Mouse (Mus musculus) limb, embryonic 11.5 days (tissue): ENCODE measurements around the gene Syce2. TPM values are rescaled to one million over a fixed set of nuclear protein-coding genes. Genes with fewer than 3 reads are reported as not detected.
"Not testable (repeated sequence)": the region's sequence is repeated elsewhere in the genome, so short reads cannot be mapped to it uniquely, and the experiment has no call there.

Experiments used
- ATAC-seq: fragments of 200-750 bp; cut with Nextera tagmentation; 2 replicates; pipeline ENCODE4 v1.8.0; 2017; ENCODE audit warnings: low read depth; ENCODE audit not compliant: insufficient number of reproducible peaks, low FRiP score, low TSS enrichment
- DNase-seq: peaks from one replicate; pipeline ENCODE4 v3.0.0-alpha.2; 2015; ENCODE audit warnings: low spot score
- H3K27ac ChIP-seq: fragments of 300-500 bp; sonication (generic); replicated peaks from 2 replicates; pipeline ENCODE4 v1.5.1; 2014; ENCODE audit warnings: low read depth, mild to moderate bottlenecking, low read length
- H3K27me3 ChIP-seq: fragments of 300-500 bp; sonication (generic); 2 replicates; pipeline ENCODE4 v1.6.1; 2014; ENCODE audit warnings: mild to moderate bottlenecking, low read length, mixed read lengths; ENCODE audit not compliant: control insufficient read depth, insufficient read depth
- H3K36me3 ChIP-seq: fragments of 300-500 bp; sonication (generic); 2 replicates; pipeline ENCODE4 v1.6.1; 2014; ENCODE audit warnings: mild to moderate bottlenecking, low read length, moderate library complexity, mixed read lengths; ENCODE audit not compliant: control insufficient read depth, insufficient read depth
- H3K4me1 ChIP-seq: fragments of 300-500 bp; sonication (generic); 2 replicates; pipeline ENCODE4 v1.6.1; 2014; ENCODE audit warnings: low read length, mixed read lengths; ENCODE audit not compliant: control insufficient read depth, insufficient read depth
- H3K4me2 ChIP-seq: fragments of 300-500 bp; sonication (generic); 2 replicates; pipeline ENCODE4 v1.6.1; 2014; ENCODE audit warnings: low read depth, mild to moderate bottlenecking, moderate library complexity; ENCODE audit not compliant: severe bottlenecking
- H3K4me3 ChIP-seq: fragments of 300-500 bp; sonication (generic); 2 replicates; pipeline ENCODE4 v1.5.1; 2014; ENCODE audit warnings: low read depth, low read length
- H3K9ac ChIP-seq: fragments of 300-500 bp; sonication (generic); 2 replicates; pipeline ENCODE4 v1.6.1; 2014; ENCODE audit warnings: mild to moderate bottlenecking, low read length
- H3K9me3 ChIP-seq: fragments of 300-500 bp; sonication (generic); 2 replicates; pipeline ENCODE4 v1.6.1; 2016; ENCODE audit warnings: low read length; ENCODE audit not compliant: control insufficient read depth
- WGBS: fragments of 180-500 bp; shearing (Covaris S2); extraction: QIAGEN DNeasy Blood & Tissue Kit; methylation state at CpG from one replicate; pipeline ENCODE4 v1.1.7; 2014; 5-methylcytosine and 5-hydroxymethylcytosine counted together
- polyA plus RNA-seq: library from polyadenylated mRNA; unstranded; fragments of >200 nt; fragmentation: Nextera tagmentation; extraction: Ambion mirVana; gene quantifications from 2 replicates; pipeline ENCODE4 v1.2.1, GENCODE M21; 2014

Gene Syce2
- polyA plus RNA-seq = 86.5 and 89.0 TPM in 2 replicates

GRCm38 (mm10) chr8:84871376-84872308, at the start of gene Syce2:
Syce2 (plus strand) TSS chr8:84872111.
- peak within 1 kb of the TSS; percentile 69 for H3K9ac ChIP-seq
- DNase-seq (peak; percentile 83), ATAC-seq (peak; percentile 38; the same call in 1 of the 2 replicates)
- no peaks in the 10 kb centered on the region for H3K9me3 ChIP-seq
- no peaks in the 10 kb centered on the region for H3K27me3 ChIP-seq
- H3K4me1 ChIP-seq = peaks cover 15% of the 10 kb centered on the region; the same call in 1 of the 2 replicates
- H3K36me3 ChIP-seq = peaks cover 14% of the 10 kb centered on the region; the same call in 1 of the 2 replicates
- peak within 1 kb of the TSS; percentile 91 for H3K4me2 ChIP-seq
- peak within 1 kb of the TSS; percentile 39 for H3K4me3 ChIP-seq
- H3K27ac ChIP-seq = peak within 1 kb of the TSS; percentile 47; the same call in 1 of the 2 replicates
- WGBS = 16% methylated on average over 39 of the region's 46 CpGs

GRCm38 (mm10) chr8:84822723-84823122, 49.2 kb upstream of the Syce2 start, which contains the start of gene Dand5:
Dand5 (minus strand) TSS chr8:84822823.
- H3K4me1 ChIP-seq = no peaks in the 10 kb centered on the region; the same call in 1 of the 2 replicates
- no peak within 1 kb of the TSS for H3K27ac ChIP-seq
- WGBS = 31% methylated on average over 3 of the region's 3 CpGs
- H3K9ac ChIP-seq = no peak within 1 kb of the TSS
- ATAC-seq (no peak), DNase-seq (no peak)
- H3K4me2 ChIP-seq = peak within 1 kb of the TSS; percentile 34; the same call in 1 of the 2 replicates
- no peaks in the 10 kb centered on the region for H3K36me3 ChIP-seq
- no peak within 1 kb of the TSS for H3K4me3 ChIP-seq
- H3K27me3 ChIP-seq = no peaks in the 10 kb centered on the region
- H3K9me3 ChIP-seq = no peaks in the 10 kb centered on the region

- H3K4me3 ChIP-seq = no peak overlapping the region
- no peaks in the 10 kb centered on the region for H3K27me3 ChIP-seq
- no peak overlapping the region for H3K9ac ChIP-seq
- H3K27ac ChIP-seq = no peak overlapping the region
- H3K9me3 ChIP-seq = no peaks in the 10 kb centered on the region
- ATAC-seq (peak; percentile 49), DNase-seq (peak; percentile 84)
- H3K36me3 ChIP-seq = no peaks in the 10 kb centered on the region
- peak overlapping the region; percentile 34; the same call in 1 of the 2 replicates for H3K4me2 ChIP-seq
- under 1% methylated on average over 18 of the region's 18 CpGs for WGBS
- H3K4me1 ChIP-seq = no peaks in the 10 kb centered on the region; the same call in 1 of the 2 replicates
Observed at GRCm38 (mm10) chr8:84823653-84824052, 48.3 kb upstream of the Syce2 start.

- no peaks in the 10 kb centered on the region for H3K9me3 ChIP-seq
- no peak overlapping the region for H3K4me3 ChIP-seq
- H3K27ac ChIP-seq = no peak overlapping the region
- H3K27me3 ChIP-seq = no peaks in the 10 kb centered on the region
- no peaks in the 10 kb centered on the region; the same call in 1 of the 2 replicates for H3K4me1 ChIP-seq
- 57% methylated on average over 4 of the region's 4 CpGs for WGBS
- H3K4me2 ChIP-seq = no peak overlapping the region
- no peak for ATAC-seq
- DNase-seq = no peak
- no peaks in the 10 kb centered on the region for H3K36me3 ChIP-seq
- H3K9ac ChIP-seq = no peak overlapping the region
Observed at GRCm38 (mm10) chr8:84825636-84826035, 46.3 kb upstream of the Syce2 start.

GRCm38 (mm10) chr8:84826518-84826917, 45.4 kb upstream of the Syce2 start:
- H3K9me3 ChIP-seq, H3K4me3 ChIP-seq, H3K4me2 ChIP-seq, ATAC-seq, H3K36me3 ChIP-seq, H3K4me1 ChIP-seq, H3K27ac ChIP-seq, H3K27me3 ChIP-seq, H3K9ac ChIP-seq, DNase-seq: not testable (repeated sequence)
- 91% methylated on average over 2 of the region's 2 CpGs for WGBS

- Histone ChIP-seq H3K9ac (peak within 1 kb of the TSS; percentile 97), H3K9me3 (no peaks in the 10 kb centered on the region), H3K27ac (peak within 1 kb of the TSS; percentile 93), H3K4me3 (peak within 1 kb of the TSS; percentile 98), H3K36me3 (peaks cover 18% of the 10 kb centered on the region; the same call in 1 of the 2 replicates), H3K27me3 (no peaks in the 10 kb centered on the region), H3K4me2 (peak within 1 kb of the TSS; percentile 55), H3K4me1 (peaks cover 9% of the 10 kb centered on the region; the same call in 1 of the 2 replicates)
- no peak for DNase-seq
- WGBS = 78% methylated on average over 11 of the region's 11 CpGs
- no peak for ATAC-seq
Observed at GRCm38 (mm10) chr8:84831490-84831889, 40.4 kb upstream of the Syce2 start, which contains the start of gene Gadd45gip1. Gadd45gip1 (plus strand) TSS chr8:84831522.

GRCm38 (mm10) chr8:84832034-84832717, 39.7 kb upstream of the Syce2 start:
- DNase-seq = peak; percentile 88
- 1% methylated on average over 59 of the region's 59 CpGs for WGBS
- H3K4me1 ChIP-seq = peaks cover 14% of the 10 kb centered on the region

More at GRCm38 (mm10) chr8:84832034-84832717, 39.7 kb upstream of the Syce2 start:
- Histone ChIP-seq H3K4me2 (peak overlapping the region; percentile 55), H3K27ac (peak overlapping the region; percentile 93), H3K9me3 (no peaks in the 10 kb centered on the region), H3K36me3 (peaks cover 24% of the 10 kb centered on the region; the same call in 1 of the 2 replicates), H3K4me3 (peak overlapping the region; percentile 98), H3K9ac (peak overlapping the region; percentile 97), H3K27me3 (no peaks in the 10 kb centered on the region)
- peak; percentile 46; the same call in 1 of the 2 replicates for ATAC-seq
